Mouse (Mus musculus): ENCODE results near the gene Spast. TPM values are rescaled to one million over a fixed set of nuclear protein-coding genes. Genes with fewer than 3 reads are reported as not detected.
A peak's percentile ranks its signal among the peaks of the same experiment; 100 is the strongest.

Spast gene
- polyA plus RNA-seq, 2 experiments, result 4.1 to 5.4 TPM

DNA sequence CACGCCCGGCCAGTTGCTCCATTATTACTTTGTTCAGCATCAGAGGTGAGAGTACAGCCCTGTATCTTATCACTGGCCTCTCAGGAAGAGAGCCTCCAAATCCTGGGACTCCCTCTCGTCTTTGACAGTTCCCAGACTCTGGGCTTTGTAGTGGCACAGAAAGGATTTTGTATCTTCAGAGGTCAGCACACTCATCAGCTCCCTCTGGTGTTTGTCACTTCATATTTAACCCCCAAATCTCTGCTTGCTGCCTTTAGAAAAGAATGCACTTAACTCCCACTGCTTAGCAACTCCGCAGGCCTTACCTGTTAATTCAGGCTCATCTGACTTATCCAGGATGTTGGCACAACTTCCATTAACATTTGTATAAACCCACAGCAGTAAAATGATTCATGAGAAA lies 70.9 kb downstream of the Spast start:
- WGBS (ENCODE audit: insufficient replicate concordance), result 64% methylated on average over 4 of the region's 4 CpGs
- no peaks in the 10 kb centered on the region for H3K9me3 ChIP-seq (ENCODE audit: control insufficient read depth, low read length)
- no peak overlapping the region for H3K4me2 ChIP-seq (ENCODE audit: low read depth)
- no peak overlapping the region for H3K9ac ChIP-seq (replicated peaks)
- H3K36me3 ChIP-seq (replicated peaks; ENCODE audit: control insufficient read depth, insufficient read depth, low read depth), result peaks cover 13% of the 10 kb centered on the region
- DNase-seq (ENCODE audit: low read depth in 3 of 3, low spot score in 3 of 3) (no peak), ATAC-seq (ENCODE audit: insufficient read depth) (no peak)
- TF ChIP-seq EP300 (IDR thresholded peaks at IDR 0.05; ENCODE audit: low read depth) (no peak), CTCF (IDR thresholded peaks at IDR 0.05; ENCODE audit: low read depth) (peak; percentile 19; the same call in 1 of the 2 replicates)
- H3K27ac ChIP-seq, result no peak overlapping the region
- H3K27me3 ChIP-seq (ENCODE audit: control insufficient read depth, insufficient read depth, low read length), result no peaks in the 10 kb centered on the region
- no peak overlapping the region for H3K4me3 ChIP-seq (ENCODE audit: insufficient read depth in 1 of 2, low read depth in 2 of 2, low read length in 2 of 2)
- H3K4me1 ChIP-seq (replicated peaks; ENCODE audit: control insufficient read depth in 2 of 2, insufficient read depth in 2 of 2, low read length in 1 of 2), result no peaks in the 10 kb centered on the region

GRCm38 (mm10) chr17:74413324-74413723 lies 74.5 kb downstream of the Spast start:
- no peaks in the 10 kb centered on the region for H3K9me3 ChIP-seq (ENCODE audit: control insufficient read depth, low read length)
- ATAC-seq (ENCODE audit: insufficient read depth), result no peak
- no peak overlapping the region for H3K4me2 ChIP-seq (ENCODE audit: low read depth)
- H3K27ac ChIP-seq, result no peak overlapping the region
- DNase-seq (ENCODE audit: low read depth in 3 of 3, low spot score in 3 of 3), result no peak
- peaks cover 12% of the 10 kb centered on the region for H3K36me3 ChIP-seq (replicated peaks; ENCODE audit: control insufficient read depth, insufficient read depth, low read depth)
- no peaks in the 10 kb centered on the region for H3K27me3 ChIP-seq (ENCODE audit: control insufficient read depth, insufficient read depth, low read length)
- no peak overlapping the region for H3K9ac ChIP-seq (replicated peaks)
- H3K4me3 ChIP-seq (ENCODE audit: insufficient read depth in 1 of 2, low read depth in 2 of 2, low read length in 2 of 2), result no peak overlapping the region
- TF ChIP-seq EP300 (IDR thresholded peaks at IDR 0.05; ENCODE audit: low read depth) (no peak), CTCF (IDR thresholded peaks at IDR 0.05; ENCODE audit: low read depth) (no peak)
- H3K4me1 ChIP-seq (replicated peaks; ENCODE audit: control insufficient read depth in 2 of 2, insufficient read depth in 2 of 2, low read length in 1 of 2), result no peaks in the 10 kb centered on the region
- WGBS (ENCODE audit: insufficient replicate concordance), result 74% methylated on average over 8 of the region's 8 CpGs

GRCm38 (mm10) chr17:74414671-74415070 lies 75.9 kb downstream of the Spast start:
- H3K4me2 ChIP-seq (ENCODE audit: low read depth), result no peak overlapping the region
- no peak overlapping the region for H3K27ac ChIP-seq
- H3K36me3 ChIP-seq (replicated peaks; ENCODE audit: control insufficient read depth, insufficient read depth, low read depth), result peaks cover 12% of the 10 kb centered on the region
- H3K4me3 ChIP-seq (ENCODE audit: insufficient read depth in 1 of 2, low read depth in 2 of 2, low read length in 2 of 2), result no peak overlapping the region
- no peak overlapping the region for H3K9ac ChIP-seq (replicated peaks)
- TF ChIP-seq EP300 (IDR thresholded peaks at IDR 0.05; ENCODE audit: low read depth), result no peak
- no peak for TF ChIP-seq CTCF (IDR thresholded peaks at IDR 0.05; ENCODE audit: low read depth)
- DNase-seq (ENCODE audit: low read depth in 3 of 3, low spot score in 3 of 3) (no peak), ATAC-seq (ENCODE audit: insufficient read depth) (no peak)
- no peaks in the 10 kb centered on the region for H3K4me1 ChIP-seq (replicated peaks; ENCODE audit: control insufficient read depth in 2 of 2, insufficient read depth in 2 of 2, low read length in 1 of 2)
- no peaks in the 10 kb centered on the region for H3K27me3 ChIP-seq (ENCODE audit: control insufficient read depth, insufficient read depth, low read length)
- WGBS (ENCODE audit: insufficient replicate concordance), result 24% methylated on average over 1 of the region's 1 CpGs
- no peaks in the 10 kb centered on the region for H3K9me3 ChIP-seq (ENCODE audit: control insufficient read depth, low read length)

DNA sequence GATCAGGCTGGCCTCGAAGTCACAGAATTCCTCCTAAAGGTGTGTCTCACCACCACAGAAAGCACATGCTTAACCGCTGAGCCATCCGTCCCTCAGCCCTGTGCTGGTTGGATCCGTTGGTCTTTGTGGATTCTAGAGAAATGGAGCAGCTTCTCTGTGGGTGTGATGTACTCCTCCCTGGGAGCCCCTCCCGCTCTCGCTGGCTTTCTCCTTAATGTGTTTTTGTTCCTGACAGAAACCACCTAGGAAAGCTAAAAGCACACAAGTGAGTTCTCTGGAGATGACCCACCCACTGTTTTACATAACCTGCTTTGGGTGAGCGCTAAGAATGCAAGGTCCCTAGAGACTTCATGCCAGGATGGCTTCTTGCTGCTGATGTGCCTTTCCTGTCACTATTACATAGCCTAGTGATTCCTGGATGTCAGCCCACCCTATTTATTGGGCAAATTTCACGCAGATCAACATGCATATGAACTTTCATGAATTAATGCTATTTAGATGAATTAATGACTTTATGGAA lies 78.1 kb downstream of the Spast start:
- TF ChIP-seq CTCF (IDR thresholded peaks at IDR 0.05; ENCODE audit: low read depth) (no peak), EP300 (IDR thresholded peaks at IDR 0.05; ENCODE audit: low read depth) (no peak)
- Histone ChIP-seq H3K9me3 (ENCODE audit: control insufficient read depth, low read length) (no peaks in the 10 kb centered on the region), H3K27me3 (ENCODE audit: control insufficient read depth, insufficient read depth, low read length) (no peaks in the 10 kb centered on the region), H3K36me3 (replicated peaks; ENCODE audit: control insufficient read depth, insufficient read depth, low read depth) (peaks cover 9% of the 10 kb centered on the region), H3K9ac (replicated peaks) (no peak overlapping the region), H3K4me1 (replicated peaks; ENCODE audit: control insufficient read depth in 2 of 2, insufficient read depth in 2 of 2, low read length in 1 of 2) (no peaks in the 10 kb centered on the region), H3K27ac (no peak overlapping the region), H3K4me3 (ENCODE audit: insufficient read depth in 1 of 2, low read depth in 2 of 2, low read length in 2 of 2) (no peak overlapping the region), H3K4me2 (ENCODE audit: low read depth) (no peak overlapping the region)
- no peak for ATAC-seq (ENCODE audit: insufficient read depth)
- DNase-seq (ENCODE audit: low read depth in 3 of 3, low spot score in 3 of 3), result no peak
- 83% methylated on average over 8 of the region's 8 CpGs for WGBS (ENCODE audit: insufficient replicate concordance)

GRCm38 (mm10) chr17:74418171-74418570 lies 79.4 kb downstream of the Spast start:
- DNase-seq (ENCODE audit: low read depth in 3 of 3, low spot score in 3 of 3), result no peak
- ATAC-seq (ENCODE audit: insufficient read depth), result no peak
- Histone ChIP-seq H3K4me2 (ENCODE audit: low read depth) (no peak overlapping the region), H3K9ac (replicated peaks) (no peak overlapping the region), H3K4me1 (replicated peaks; ENCODE audit: control insufficient read depth in 2 of 2, insufficient read depth in 2 of 2, low read length in 1 of 2) (no peaks in the 10 kb centered on the region), H3K27ac (no peak overlapping the region), H3K36me3 (replicated peaks; ENCODE audit: control insufficient read depth, insufficient read depth, low read depth) (peaks cover 13% of the 10 kb centered on the region), H3K27me3 (ENCODE audit: control insufficient read depth, insufficient read depth, low read length) (no peaks in the 10 kb centered on the region), H3K4me3 (ENCODE audit: insufficient read depth in 1 of 2, low read depth in 2 of 2, low read length in 2 of 2) (no peak overlapping the region), H3K9me3 (ENCODE audit: control insufficient read depth, low read length) (no peaks in the 10 kb centered on the region)
- WGBS (ENCODE audit: insufficient replicate concordance), result 64% methylated on average over 4 of the region's 4 CpGs
- TF ChIP-seq EP300 (IDR thresholded peaks at IDR 0.05; ENCODE audit: low read depth), result no peak
- no peak for TF ChIP-seq CTCF (IDR thresholded peaks at IDR 0.05; ENCODE audit: low read depth)
